Mouse (Mus musculus) liver, adult 2 months (tissue): ENCODE data around the gene Cd2ap. TPM values are rescaled to one million over a fixed set of nuclear protein-coding genes. Genes with fewer than 3 reads are reported as not detected.
A peak's percentile ranks its signal among the peaks of the same experiment; 100 is the strongest.

Experiments
- DNase-seq: peaks from one replicate; pipeline ENCODE4 v3.0.0-alpha.2; 2011; ENCODE audit warnings: low read depth, low spot score; ENCODE audit errors: extremely low read depth
- H3K27ac ChIP-seq: fragments of 200-500 bp; replicated peaks from 2 replicates; pipeline ENCODE4 v1.5.1; 2012; ENCODE audit warnings: low read depth, mild to moderate bottlenecking, control low read depth, inconsistent platforms, low read length; ENCODE audit not compliant: insufficient read depth
- H3K27me3 ChIP-seq: fragments of 200-500 bp; 2 replicates; pipeline ENCODE4 v1.6.1; 2012; ENCODE audit warnings: mild to moderate bottlenecking, moderate library complexity, low read length, inconsistent platforms; ENCODE audit not compliant: control insufficient read depth, insufficient read depth
- H3K36me3 ChIP-seq: fragments of 200-500 bp; 2 replicates; pipeline ENCODE4 v1.6.1; 2012; ENCODE audit warnings: low read length, inconsistent platforms; ENCODE audit not compliant: control insufficient read depth, insufficient read depth
- H3K4me1 ChIP-seq: fragments of 200-500 bp; 2 replicates; pipeline ENCODE4 v1.6.1; 2011; ENCODE audit warnings: low read length; ENCODE audit not compliant: control insufficient read depth, insufficient read depth
- H3K4me3 ChIP-seq: fragments of 200-500 bp; 2 replicates; pipeline ENCODE4 v1.5.1; 2011; ENCODE audit warnings: low read depth, mild to moderate bottlenecking, control low read depth, low read length, moderate library complexity; ENCODE audit not compliant: insufficient read depth
- H3K79me2 ChIP-seq: fragments of 200-500 bp; 2 replicates; pipeline ENCODE4 v1.6.1; 2012; ENCODE audit warnings: inconsistent platforms, mild to moderate bottlenecking, low read length, moderate library complexity; ENCODE audit not compliant: control insufficient read depth, insufficient read depth
- H3K9ac ChIP-seq: fragments of 200-500 bp; 2 replicates; pipeline ENCODE4 v1.6.1; 2012; ENCODE audit warnings: low read depth, mild to moderate bottlenecking, control low read depth, inconsistent platforms, low read length
- CTCF ChIP-seq: fragments of 200-500 bp; IDR thresholded peaks from 2 replicates; pipeline ENCODE4 v1.5.1; 2011; ENCODE audit warnings: low read depth, low read length, control low read depth
- POLR2A ChIP-seq: fragments of 200-500 bp; IDR thresholded peaks from 2 replicates; pipeline ENCODE4 v1.6.1; 2011; ENCODE audit warnings: low read length, control low read depth; ENCODE audit not compliant: insufficient read depth; ENCODE audit errors: extremely low read depth
- WGBS: fragments of 180-500 bp; shearing (Covaris S2); methylation state at CpG from one replicate; pipeline ENCODE4 v1.1.7; 2018; 5-methylcytosine and 5-hydroxymethylcytosine counted together
- polyA plus RNA-seq: library from polyadenylated mRNA; depleted of rRNA; stranded (reverse); fragments of >200 nt; gene quantifications from 2 replicates; pipeline ENCODE4 v1.2.3, GENCODE M21; 2012
- total RNA-seq: library from RNA; depleted of rRNA; stranded (reverse); fragments of >200 nt; gene quantifications from 2 replicates; pipeline ENCODE4 v1.2.3, GENCODE M21; 2014

Gene Cd2ap
- total and polyA plus RNA-seq, 2 experiments = 8.1 to 20.9 TPM

DNA sequence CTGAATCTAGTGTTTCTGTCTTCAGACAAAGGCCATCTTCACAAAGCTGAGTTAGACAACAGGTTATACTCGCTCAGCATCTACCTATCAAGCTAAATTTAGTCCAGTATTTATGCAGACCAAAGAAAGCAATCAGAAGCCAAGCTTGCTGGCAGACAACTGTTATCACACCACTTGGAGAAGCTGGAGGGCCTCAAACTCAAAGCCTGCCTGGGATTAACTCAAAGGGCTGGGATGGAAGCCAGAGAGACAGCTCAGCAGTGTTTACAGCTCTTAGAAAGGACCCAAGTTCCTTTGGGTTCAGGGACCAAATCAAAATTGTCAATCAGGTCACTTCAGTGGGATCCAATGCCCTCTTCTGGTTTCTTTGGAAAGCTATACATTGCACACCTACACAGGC is 85.7 kb downstream of the Cd2ap start:
- DNase-seq = peak; percentile 7
- peaks cover 6% of the 10 kb centered on the region; the same call in 1 of the 2 replicates for H3K36me3 ChIP-seq
- WGBS = 87% methylated on average over 1 of the region's 1 CpGs
- no peaks in the 10 kb centered on the region for H3K4me1 ChIP-seq
- H3K79me2 ChIP-seq = no peaks in the 10 kb centered on the region
- H3K4me3 ChIP-seq = no peak overlapping the region
- no peak overlapping the region for H3K9ac ChIP-seq
- TF ChIP-seq CTCF (no peak), POLR2A (no peak)
- no peak overlapping the region for H3K27ac ChIP-seq
- no peaks in the 10 kb centered on the region for H3K27me3 ChIP-seq

DNA sequence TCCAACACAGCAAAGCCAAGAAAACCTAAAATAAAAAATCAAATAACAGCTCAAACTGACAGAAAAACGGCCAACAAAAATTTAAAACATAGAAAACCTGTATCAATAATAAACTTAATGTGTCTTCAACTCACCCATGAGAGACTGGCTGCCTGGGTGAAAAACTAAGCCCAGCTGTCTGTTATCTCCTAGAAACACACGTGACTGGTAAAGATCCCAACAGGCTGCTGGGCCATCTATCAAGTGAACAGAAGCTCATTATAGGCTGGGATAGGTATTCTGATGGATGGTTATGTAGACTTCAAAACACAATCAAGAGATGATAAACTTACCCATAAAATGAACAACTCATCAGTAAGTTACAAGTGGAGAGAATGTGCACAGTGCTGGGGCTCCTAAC is 86.7 kb downstream of the Cd2ap start:
- no peaks in the 10 kb centered on the region for H3K27me3 ChIP-seq
- no peaks in the 10 kb centered on the region for H3K79me2 ChIP-seq
- H3K4me3 ChIP-seq = no peak overlapping the region
- DNase-seq = no peak
- H3K36me3 ChIP-seq = peaks cover 6% of the 10 kb centered on the region; the same call in 1 of the 2 replicates
- no peaks in the 10 kb centered on the region for H3K4me1 ChIP-seq
- H3K27ac ChIP-seq = no peak overlapping the region
- WGBS = 92% methylated on average over 2 of the region's 2 CpGs
- TF ChIP-seq CTCF (no peak), POLR2A (no peak)
- H3K9ac ChIP-seq = no peak overlapping the region

DNA sequence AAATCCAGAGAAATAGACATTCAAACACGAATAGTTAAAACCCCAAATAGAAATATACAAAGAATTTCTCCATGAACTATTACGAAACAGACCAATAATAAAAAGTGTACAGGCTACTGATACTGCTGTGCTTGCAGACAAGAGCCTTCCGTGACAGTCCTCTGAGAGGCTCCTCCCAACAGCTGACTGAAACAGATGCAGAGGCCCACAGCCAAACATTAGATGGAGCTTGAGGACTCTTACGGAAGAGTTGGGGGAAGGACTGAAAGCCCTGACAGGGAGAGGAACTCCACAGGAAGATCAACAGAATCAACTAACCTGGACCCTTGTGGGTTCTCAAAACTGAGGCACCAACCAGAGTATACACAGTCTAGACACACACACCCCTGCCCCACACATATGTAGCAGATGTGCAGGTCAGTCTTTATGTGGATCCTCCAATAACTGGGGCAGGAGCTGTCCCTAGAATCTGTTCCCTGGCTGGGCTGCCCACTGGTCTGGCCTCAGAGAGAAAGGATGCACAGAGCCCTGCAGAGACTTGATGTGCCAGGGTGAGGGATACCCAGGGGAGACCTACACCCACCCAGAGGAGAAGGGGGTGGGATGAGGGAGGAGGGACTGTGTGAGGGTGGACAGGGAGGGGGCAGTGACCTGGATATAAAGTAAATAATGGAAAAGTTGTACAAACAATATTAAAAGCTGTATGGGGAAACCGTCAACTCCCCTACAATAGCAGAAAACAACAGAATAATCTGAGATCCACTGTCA is 87.6 kb downstream of the Cd2ap start:
- H3K4me1 ChIP-seq = no peaks in the 10 kb centered on the region
- no peak overlapping the region for H3K27ac ChIP-seq
- no peaks in the 10 kb centered on the region for H3K27me3 ChIP-seq
- H3K79me2 ChIP-seq = no peaks in the 10 kb centered on the region
- no peak for DNase-seq
- TF ChIP-seq CTCF (no peak), POLR2A (no peak)
- 83% methylated on average over 5 of the region's 5 CpGs for WGBS
- H3K9ac ChIP-seq = no peak overlapping the region
- peaks cover 6% of the 10 kb centered on the region; the same call in 1 of the 2 replicates for H3K36me3 ChIP-seq
- H3K4me3 ChIP-seq = no peak overlapping the region

DNA sequence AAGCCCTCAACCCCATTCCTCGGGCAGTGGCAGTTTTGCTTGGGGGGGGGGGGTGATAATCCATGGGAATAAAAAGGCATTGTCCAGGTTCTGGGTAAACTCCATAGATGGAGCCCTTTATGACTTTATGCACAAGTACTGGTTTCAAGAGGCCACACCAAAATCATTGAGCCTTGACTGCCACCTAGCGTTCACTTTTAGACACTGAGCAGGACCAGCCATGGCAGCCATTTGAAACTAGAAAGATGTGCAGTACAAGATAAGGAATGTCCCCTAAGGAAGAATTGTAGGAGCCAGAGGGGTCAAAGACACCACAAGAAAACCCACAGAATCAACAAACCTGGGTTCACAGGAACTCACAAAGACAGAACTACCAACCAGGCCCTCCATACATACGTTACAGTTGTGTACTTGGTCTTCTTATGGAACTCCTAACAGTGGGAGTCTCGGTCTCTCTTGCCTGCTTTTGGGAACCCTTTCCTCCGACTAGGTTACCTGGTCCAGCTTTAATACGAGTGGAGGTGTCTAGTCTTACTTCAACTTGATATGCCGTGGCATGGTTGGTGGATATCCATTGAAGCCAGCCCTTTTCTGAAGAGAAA is 94.2 kb downstream of the Cd2ap start:
- WGBS = 53% methylated on average over 7 of the region's 7 CpGs
- H3K27me3 ChIP-seq = no peaks in the 10 kb centered on the region
- H3K36me3 ChIP-seq = no peaks in the 10 kb centered on the region
- DNase-seq = peak; percentile 60
- H3K27ac ChIP-seq = no peak overlapping the region
- no peaks in the 10 kb centered on the region for H3K4me1 ChIP-seq
- no peaks in the 10 kb centered on the region for H3K79me2 ChIP-seq
- no peak overlapping the region for H3K4me3 ChIP-seq
- TF ChIP-seq POLR2A = no peak
- TF ChIP-seq CTCF = peak; percentile 71
- no peak overlapping the region for H3K9ac ChIP-seq

DNA sequence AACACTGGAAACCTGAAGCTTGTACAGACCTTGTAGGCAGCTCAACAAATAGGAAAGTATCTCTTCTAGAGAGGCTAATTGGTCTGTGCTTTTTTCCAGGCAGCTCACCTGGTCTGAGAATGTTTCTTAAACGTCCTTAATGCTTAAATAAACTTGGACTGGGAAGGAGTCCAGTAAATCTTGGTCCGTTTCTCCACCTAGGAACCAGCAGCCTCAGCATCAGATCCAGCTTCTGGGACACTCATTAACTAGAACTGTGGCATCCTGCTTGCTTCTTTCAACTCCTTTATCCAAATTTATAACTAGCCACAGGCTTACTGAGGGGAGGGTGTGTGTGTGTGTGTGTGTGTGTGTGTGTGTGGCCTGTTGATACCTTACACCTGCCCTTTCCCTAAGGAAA is 122.7 kb downstream of the Cd2ap start:
- Histone ChIP-seq H3K4me1 (peaks cover 13% of the 10 kb centered on the region), H3K79me2 (no peaks in the 10 kb centered on the region), H3K9ac (no peak overlapping the region), H3K27me3 (0 out of 2 replicates have a peak, but pooled peaks cover 4% of the 10 kb centered on the region), H3K36me3 (no peaks in the 10 kb centered on the region), H3K27ac (no peak overlapping the region), H3K4me3 (no peak overlapping the region)
- DNase-seq = peak; percentile 96
- 17% methylated on average over 2 of the region's 2 CpGs for WGBS
- TF ChIP-seq POLR2A (no peak), CTCF (no peak)

DNA sequence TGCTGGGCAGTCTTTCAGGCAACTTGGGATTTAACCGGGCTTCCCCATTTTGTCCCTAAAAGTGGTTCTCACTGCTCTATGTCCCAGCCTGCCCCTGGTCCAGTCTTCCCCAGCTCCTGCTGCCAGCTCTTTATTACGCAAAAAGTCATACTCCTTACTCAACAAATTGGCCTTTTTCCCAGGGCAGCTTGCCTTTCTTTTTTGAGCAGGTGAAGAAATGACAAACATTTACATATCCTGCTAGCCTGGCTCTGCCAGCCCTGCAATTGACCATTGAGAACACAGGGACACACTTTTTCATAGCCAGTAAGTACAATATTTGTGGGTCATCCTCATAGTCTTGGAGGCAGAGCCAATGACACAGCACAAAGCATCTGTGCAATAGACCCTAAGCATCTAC is 124.3 kb downstream of the Cd2ap start:
- peaks cover 13% of the 10 kb centered on the region for H3K4me1 ChIP-seq
- no peak overlapping the region for H3K27ac ChIP-seq
- no peak overlapping the region for H3K9ac ChIP-seq
- no peak for TF ChIP-seq POLR2A
- no peak for TF ChIP-seq CTCF
- no peaks in the 10 kb centered on the region for H3K79me2 ChIP-seq
- peak; percentile 96 for DNase-seq
- H3K27me3 ChIP-seq = 0 out of 2 replicates have a peak, but pooled peaks cover 4% of the 10 kb centered on the region
- 20% methylated on average over 2 of the region's 2 CpGs for WGBS
- no peaks in the 10 kb centered on the region for H3K36me3 ChIP-seq
- no peak overlapping the region for H3K4me3 ChIP-seq
